Mouse (Mus musculus) lung, embryonic 14.5 days (tissue): ENCODE measurements at regions not wholly inside any gene's neighbourhood (a gene's known extent, or its start where the extent isn't known, plus 50 kb on each side); places are given as distances from the start of the nearest gene placed in this dataset.

Experiments
- ATAC-seq: fragments of 200-750 bp; cut with Nextera tagmentation; 2 replicates; pipeline ENCODE4 v1.8.0; 2017; ENCODE audit warnings: mild to moderate bottlenecking, moderate TSS enrichment, moderate library complexity; ENCODE audit not compliant: insufficient read depth
- DNase-seq: peaks from one replicate; pipeline ENCODE4 v3.0.0-alpha.2; 2015
- H3K27ac ChIP-seq: fragments of 300-500 bp; sonication (generic); 2 replicates; pipeline ENCODE4 v1.5.1; 2014; ENCODE audit warnings: low read depth, mild to moderate bottlenecking, moderate library complexity
- H3K27me3 ChIP-seq: fragments of 300-500 bp; sonication (generic); 2 replicates; pipeline ENCODE4 v1.6.1; 2014; ENCODE audit warnings: low read length, control low read depth; ENCODE audit not compliant: insufficient read depth
- H3K36me3 ChIP-seq: fragments of 300-500 bp; sonication (generic); 2 replicates; pipeline ENCODE4 v1.6.1; 2014; ENCODE audit warnings: control low read depth; ENCODE audit not compliant: insufficient read depth
- H3K4me1 ChIP-seq: fragments of 300-500 bp; sonication (generic); 2 replicates; pipeline ENCODE4 v1.6.1; 2014; ENCODE audit warnings: antibody characterized with exemption, control low read depth; ENCODE audit not compliant: insufficient read depth
- H3K4me2 ChIP-seq: fragments of 300-500 bp; sonication (generic); 2 replicates; pipeline ENCODE4 v1.6.1; 2014; ENCODE audit warnings: mild to moderate bottlenecking
- H3K4me3 ChIP-seq: fragments of 300-500 bp; sonication (generic); 2 replicates; pipeline ENCODE4 v1.5.1; 2014; ENCODE audit warnings: low read depth, low read length
- H3K9ac ChIP-seq: fragments of 300-500 bp; sonication (generic); 2 replicates; pipeline ENCODE4 v1.6.1; 2014
- H3K9me3 ChIP-seq: fragments of 300-500 bp; sonication (generic); 2 replicates; pipeline ENCODE4 v1.6.1; 2016; ENCODE audit warnings: low read depth, low read length, control low read depth
- CTCF ChIP-seq: IDR thresholded peaks from 2 replicates; pipeline ENCODE4 v1.5.1; 2016; ENCODE audit warnings: antibody characterized with exemption, low read depth
- WGBS: fragments of 180-500 bp; shearing (Covaris S2); extraction: QIAGEN DNeasy Blood & Tissue Kit; methylation state at CpG from one replicate; pipeline ENCODE4 v1.1.7; 2014; 5-methylcytosine and 5-hydroxymethylcytosine counted together

GRCm38 (mm10) chr2:115268247-115268646 is 313.3 kb upstream of the BC052040 start:
- peak; percentile 32 for DNase-seq
- 63% methylated on average over 7 of the region's 7 CpGs for WGBS

GRCm38 (mm10) chr2:115277421-115277820 is 304.1 kb upstream of the BC052040 start:
- Histone ChIP-seq H3K36me3 (no peaks in the 10 kb centered on the region), H3K4me3 (no peak overlapping the region), H3K27ac (no peak overlapping the region), H3K4me1 (0 out of 2 replicates have a peak, but pooled peaks cover 4% of the 10 kb centered on the region), H3K4me2 (no peak overlapping the region), H3K27me3 (no peaks in the 10 kb centered on the region), H3K9me3 (no peaks in the 10 kb centered on the region; the same call in 1 of the 2 replicates), H3K9ac (no peak overlapping the region)
- DNase-seq (no peak), ATAC-seq (no peak)
- no peak for TF ChIP-seq CTCF
- 51% methylated on average over 4 of the region's 4 CpGs for WGBS

More at GRCm38 (mm10) chr2:115268247-115268646, 313.3 kb upstream of the BC052040 start:
- Histone ChIP-seq H3K27me3 (no peaks in the 10 kb centered on the region), H3K4me3 (no peak overlapping the region), H3K9ac (no peak overlapping the region), H3K27ac (no peak overlapping the region), H3K36me3 (no peaks in the 10 kb centered on the region), H3K9me3 (no peaks in the 10 kb centered on the region), H3K4me1 (no peaks in the 10 kb centered on the region), H3K4me2 (no peak overlapping the region)
- TF ChIP-seq CTCF, result peak; percentile 29; the same call in 1 of the 2 replicates
- no peak for ATAC-seq

- Histone ChIP-seq H3K36me3 (no peaks in the 10 kb centered on the region), H3K27ac (no peak overlapping the region), H3K4me3 (no peak overlapping the region), H3K9ac (no peak overlapping the region), H3K4me1 (no peaks in the 10 kb centered on the region), H3K9me3 (no peaks in the 10 kb centered on the region), H3K4me2 (no peak overlapping the region), H3K27me3 (no peaks in the 10 kb centered on the region)
- 70% methylated on average over 2 of the region's 2 CpGs for WGBS
- TF ChIP-seq CTCF, result no peak
- DNase-seq (no peak), ATAC-seq (no peak)
Measured at GRCm38 (mm10) chr2:115293020-115293419, 288.5 kb upstream of the BC052040 start.

GRCm38 (mm10) chr2:115297463-115297862 is 284.1 kb upstream of the BC052040 start:
- 42% methylated on average over 6 of the region's 6 CpGs for WGBS

GRCm38 (mm10) chr2:115307248-115307647 is 274.3 kb upstream of the BC052040 start:
- Histone ChIP-seq H3K36me3 (no peaks in the 10 kb centered on the region), H3K4me1 (0 out of 2 replicates have a peak, but pooled peaks cover 5% of the 10 kb centered on the region), H3K9me3 (no peaks in the 10 kb centered on the region), H3K4me3 (no peak overlapping the region), H3K4me2 (no peak overlapping the region), H3K27ac (no peak overlapping the region), H3K27me3 (no peaks in the 10 kb centered on the region), H3K9ac (no peak overlapping the region)
- 75% methylated on average over 4 of the region's 4 CpGs for WGBS
- DNase-seq (no peak), ATAC-seq (no peak)
- no peak for TF ChIP-seq CTCF

More at GRCm38 (mm10) chr2:115297463-115297862, 284.1 kb upstream of the BC052040 start:
- Histone ChIP-seq H3K9ac (no peak overlapping the region), H3K36me3 (no peaks in the 10 kb centered on the region), H3K27ac (no peak overlapping the region), H3K4me1 (no peaks in the 10 kb centered on the region), H3K9me3 (no peaks in the 10 kb centered on the region), H3K4me2 (no peak overlapping the region), H3K27me3 (no peaks in the 10 kb centered on the region), H3K4me3 (no peak overlapping the region)
- DNase-seq, result no peak
- no peak for ATAC-seq
- TF ChIP-seq CTCF, result no peak

- Histone ChIP-seq H3K4me1 (0 out of 2 replicates have a peak, but pooled peaks cover 5% of the 10 kb centered on the region), H3K27ac (no peak overlapping the region), H3K36me3 (no peaks in the 10 kb centered on the region), H3K9ac (no peak overlapping the region), H3K4me3 (no peak overlapping the region), H3K27me3 (no peaks in the 10 kb centered on the region), H3K4me2 (no peak overlapping the region), H3K9me3 (no peaks in the 10 kb centered on the region)
- WGBS, result 34% methylated on average over 4 of the region's 4 CpGs
- no peak for TF ChIP-seq CTCF
- peak; percentile 79 for DNase-seq
- peak; percentile 96 for ATAC-seq
Measured at GRCm38 (mm10) chr2:115309856-115310631, 271.5 kb upstream of the BC052040 start.

GRCm38 (mm10) chr2:115318551-115318950 is 263.0 kb upstream of the BC052040 start:
- no peak overlapping the region for H3K9ac ChIP-seq
- no peak overlapping the region for H3K27ac ChIP-seq
- 43% methylated on average over 3 of the region's 3 CpGs for WGBS
- H3K9me3 ChIP-seq, result no peaks in the 10 kb centered on the region
- no peak overlapping the region for H3K4me2 ChIP-seq
- ATAC-seq (no peak), DNase-seq (peak; percentile 74)
- no peaks in the 10 kb centered on the region for H3K27me3 ChIP-seq
- no peaks in the 10 kb centered on the region for H3K4me1 ChIP-seq
- H3K4me3 ChIP-seq, result no peak overlapping the region
- no peak for TF ChIP-seq CTCF
- no peaks in the 10 kb centered on the region for H3K36me3 ChIP-seq
